Mouse (Mus musculus): ENCODE data around the gene Trim71.

DNA sequence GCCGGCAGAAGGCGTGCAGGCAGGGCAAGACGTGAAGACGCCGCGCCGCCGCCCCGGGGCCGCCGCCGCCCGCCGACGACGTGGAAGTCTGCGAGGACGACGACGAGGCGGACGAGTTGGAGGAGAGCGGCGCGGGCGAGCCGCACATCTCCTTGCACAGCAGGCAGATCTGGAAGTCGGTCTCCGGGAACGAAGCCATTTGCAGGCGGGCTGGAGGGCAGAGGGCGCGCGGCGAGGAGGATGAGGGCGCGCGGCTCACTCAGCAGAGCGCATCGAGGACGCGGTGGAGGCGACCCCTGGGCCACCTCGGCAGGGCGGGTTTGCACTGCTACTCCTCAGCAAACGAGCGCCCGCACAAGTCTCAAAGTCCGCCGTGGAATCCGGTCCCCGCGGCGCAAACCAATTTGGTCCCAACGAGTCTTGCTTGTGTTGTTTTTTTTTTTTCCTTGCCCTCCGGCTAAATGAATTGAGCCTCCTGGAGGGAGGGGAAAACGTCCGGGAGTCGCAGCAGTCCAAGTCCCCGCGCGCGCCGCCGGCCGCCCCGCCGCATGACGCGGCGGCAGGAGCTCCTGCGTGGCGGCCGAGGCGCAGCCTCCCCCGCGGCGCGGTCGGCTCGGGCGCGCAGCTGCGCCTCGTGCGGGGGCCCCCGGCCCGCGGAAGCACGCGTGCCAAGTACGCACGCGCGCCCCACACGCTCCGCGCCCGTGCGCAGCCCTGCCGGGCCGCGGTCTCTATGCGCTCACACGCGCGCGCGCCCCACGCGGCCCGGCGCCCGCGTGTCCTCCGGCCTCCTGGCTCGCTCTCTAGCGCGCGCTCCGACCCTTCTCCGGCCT lies 1.0 kb downstream of the Trim71 start:
- TF ChIP-seq EP300 (IDR thresholded peaks at IDR 0.05; ENCODE audit: low read depth): no peak
- TF ChIP-seq CTCF (IDR thresholded peaks at IDR 0.05; ENCODE audit: low read depth): no peak

Data from liver, postnatal 0 days (tissue).